13 mouse cellular contexts compared by ENCODE assay signal in the genomic region with DNA sequence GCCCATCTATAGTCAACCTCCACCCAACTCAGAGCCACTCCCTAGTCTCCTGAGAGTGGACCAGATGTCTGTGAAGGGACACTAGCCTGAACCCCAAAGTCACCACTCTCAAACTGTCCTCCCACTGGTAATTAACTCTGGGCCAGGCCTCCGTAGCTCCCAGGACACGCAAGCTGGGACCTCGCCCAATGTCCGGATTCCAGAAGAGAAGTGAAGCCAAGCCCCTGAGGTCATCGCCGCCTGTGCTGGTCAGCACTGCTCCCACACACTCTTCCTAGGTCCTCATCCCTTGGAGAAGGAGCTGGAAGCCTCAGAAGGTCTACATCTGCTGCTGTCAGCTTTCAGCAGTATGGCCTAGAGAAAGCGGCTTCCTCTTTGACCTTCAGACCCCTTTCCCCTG. TPM values are rescaled to one million over a fixed set of nuclear protein-coding genes. Genes with fewer than 3 reads are reported as not detected.
DNase-seq lines count a peak whose midpoint lies in the region; ATAC-seq lines count a peak whose summit lies in the region.
"Had no signal": no experiment of that assay in that cellular context is flagged by ENCODE, and none has a peak within 500 bp of the region (broad histone marks: within the 10 kb centered on the region; RNA-seq: fewer than 3 reads in every experiment).

No protein-coding gene starts in this region.

- H3K4me2 ChIP-seq in forebrain, embryonic 12.5 days: no peak overlapping the region
- H3K4me2 ChIP-seq in forebrain, embryonic 14.5 days (ENCODE audit: low read length): no peak overlapping the region
- H3K4me2 ChIP-seq: forebrain, embryonic 15.5 days; midbrain, embryonic 11.5 days had no signal

- 89% methylated on average over 7 of the region's 7 CpGs for WGBS in forebrain, embryonic 10.5 days
- 88% methylated on average over 7 of the region's 7 CpGs for WGBS in forebrain, embryonic 12.5 days
- 87% methylated on average over 7 of the region's 7 CpGs for WGBS in forebrain, embryonic 14.5 days

- H3K4me3 ChIP-seq in forebrain, embryonic 10.5 days: no peak overlapping the region
- no peak overlapping the region for H3K4me3 ChIP-seq in forebrain, embryonic 12.5 days (replicated peaks)
- H3K4me3 ChIP-seq in forebrain, embryonic 14.5 days (ENCODE audit: low read depth, low read length): no peak overlapping the region
- H3K4me3 ChIP-seq: forebrain, embryonic 15.5 days had no signal

- no peak overlapping the region for H3K9ac ChIP-seq in forebrain, embryonic 12.5 days
- no peak overlapping the region for H3K9ac ChIP-seq in forebrain, embryonic 14.5 days (ENCODE audit: low read length)
- H3K9ac ChIP-seq: forebrain, embryonic 15.5 days had no signal

- no peak for DNase-seq in forebrain, embryonic 10.5 days (ENCODE audit: extremely low spot score, low spot score)
- DNase-seq in testis, postnatal 10 days (ENCODE audit: low spot score): peak; percentile 61
- DNase-seq in testis, postnatal 14 days (ENCODE audit: low spot score): no peak
- DNase-seq in gastrocnemius, postnatal 36 days: peak; percentile 64 to 67
- no peak for DNase-seq in thymus, postnatal 10 days (ENCODE audit: low spot score in 2 of 2)
- DNase-seq in forebrain, embryonic 14.5 days (ENCODE audit: low spot score): no peak
- DNase-seq: layer of hippocampus, adult 9-11 months; right cerebral cortex, postnatal 25 days; thymus, postnatal 14 days had no signal

- peaks cover 40% of the 10 kb centered on the region for H3K27me3 ChIP-seq in forebrain, embryonic 10.5 days (ENCODE audit: poor library complexity, severe bottlenecking)
- peaks cover 43% of the 10 kb centered on the region for H3K27me3 ChIP-seq in forebrain, embryonic 12.5 days
- no peaks in the 10 kb centered on the region for H3K27me3 ChIP-seq in forebrain, embryonic 14.5 days (replicated peaks; ENCODE audit: control insufficient read depth, insufficient read depth, low read length)
- H3K27me3 ChIP-seq: forebrain, embryonic 15.5 days had no signal

- intact Hi-C loops in gastrocnemius, postnatal 36 days (cut with DNase I): loop anchor here (2.0 to 10.0 kb wide), 2 partner anchors 310 to 338 kb away; no protein-coding TSS in a partner anchor

- no peak for ATAC-seq in forebrain, embryonic 12.5 days (ENCODE audit: low FRiP score)
- ATAC-seq in forebrain, embryonic 14.5 days: no peak
- ATAC-seq: forebrain, embryonic 15.5 days had no signal

- H3K9me3 ChIP-seq in forebrain, embryonic 10.5 days: no peaks in the 10 kb centered on the region
- no peaks in the 10 kb centered on the region for H3K9me3 ChIP-seq in forebrain, embryonic 12.5 days
- H3K9me3 ChIP-seq in forebrain, embryonic 14.5 days (replicated peaks; ENCODE audit: control insufficient read depth, low read length): no peaks in the 10 kb centered on the region
- H3K9me3 ChIP-seq: forebrain, embryonic 15.5 days had no signal

- H3K27ac ChIP-seq in forebrain, embryonic 10.5 days: 0 out of 2 replicates have a peak overlapping the region, but pooled peaks have one; percentile 10
- no peak overlapping the region for H3K27ac ChIP-seq in forebrain, embryonic 12.5 days
- H3K27ac ChIP-seq in forebrain, embryonic 14.5 days (ENCODE audit: low read depth, low read length): no peak overlapping the region
- H3K27ac ChIP-seq: forebrain, embryonic 15.5 days; hindbrain, postnatal 0 days had no signal

- H3K36me3 ChIP-seq in forebrain, embryonic 10.5 days (replicated peaks): no peaks in the 10 kb centered on the region
- no peaks in the 10 kb centered on the region for H3K36me3 ChIP-seq in forebrain, embryonic 12.5 days (replicated peaks)
- no peaks in the 10 kb centered on the region for H3K36me3 ChIP-seq in forebrain, embryonic 14.5 days (ENCODE audit: control insufficient read depth, insufficient read depth, low read length)
- H3K36me3 ChIP-seq: forebrain, embryonic 15.5 days had no signal

- peaks cover 22% of the 10 kb centered on the region for H3K4me1 ChIP-seq in forebrain, embryonic 10.5 days
- H3K4me1 ChIP-seq in forebrain, embryonic 12.5 days: no peaks in the 10 kb centered on the region
- H3K4me1 ChIP-seq in forebrain, embryonic 14.5 days (ENCODE audit: control insufficient read depth, insufficient read depth, low read length): no peaks in the 10 kb centered on the region
- H3K4me1 ChIP-seq: forebrain, embryonic 15.5 days had no signal

RNA-seq across cellular contexts. Expression of gene Cd82, which starts 13.5 kb away (rescaled TPM):
- 5.0 and 5.3 TPM in 2 replicates for polyA plus RNA-seq in forebrain, embryonic 10.5 days (2016; fragmentation: Nextera tagmentation; extraction: Ambion mirVana)
- polyA plus RNA-seq in forebrain, embryonic 12.5 days (2016; fragmentation: Nextera tagmentation; extraction: Ambion mirVana): 9.1 and 10.6 TPM in 2 replicates
- total RNA-seq in gastrocnemius, postnatal 36 days (2021): 10 to 100 TPM in 1 of 2 experiments, 1 to 10 TPM in 1; 9.5 to 12.4 TPM
- 16.8 and 18.6 TPM in 2 replicates for polyA plus RNA-seq in forebrain, embryonic 14.5 days (2014; fragmentation: Nextera tagmentation; extraction: Ambion mirVana)

Comparison
In these comparisons a context has a peak if more than half of its experiments do, and no peak if none do; other contexts are left out.
1. DNase-seq: peak in testis, postnatal 10 days (single experiment) and gastrocnemius, postnatal 36 days (2 of 2); none in forebrain, embryonic 10.5 days (single experiment), testis, postnatal 14 days (single experiment), thymus, postnatal 10 days (0 of 2) and forebrain, embryonic 14.5 days (single experiment).